Mouse (Mus musculus) olfactory bulb, adult 2 months (tissue): ENCODE data around the gene Hyal6.

Source experiments
- CTCF ChIP-seq: fragments of 200-500 bp; IDR thresholded peaks from 2 replicates; pipeline ENCODE4 v1.5.1; 2012; ENCODE audit warnings: low read depth, mild to moderate bottlenecking, low read length, moderate library complexity; ENCODE audit not compliant: insufficient read depth
- POLR2A ChIP-seq: fragments of 200-500 bp; IDR thresholded peaks from 2 replicates; pipeline ENCODE4 v1.6.1; 2012; ENCODE audit warnings: mild to moderate bottlenecking, low read depth, low read length, moderate library complexity; ENCODE audit not compliant: insufficient read depth

GRCm38 (mm10) chr6:24707090-24707489, 26.0 kb upstream of the Hyal6 start:
- TF ChIP-seq CTCF: no peak
- no peak for TF ChIP-seq POLR2A
